Mouse (Mus musculus) liver, embryonic 14.5 days (tissue): ENCODE results near the gene Vars.

Source experiments
- CTCF ChIP-seq: IDR thresholded peaks from 2 replicates; pipeline ENCODE4 v1.5.1; 2016; ENCODE audit warnings: antibody characterized with exemption, low read depth, control low read depth
- EP300 ChIP-seq: IDR thresholded peaks from 2 replicates; pipeline ENCODE4 v1.6.1; 2016; ENCODE audit warnings: antibody characterized with exemption, low read depth

DNA sequence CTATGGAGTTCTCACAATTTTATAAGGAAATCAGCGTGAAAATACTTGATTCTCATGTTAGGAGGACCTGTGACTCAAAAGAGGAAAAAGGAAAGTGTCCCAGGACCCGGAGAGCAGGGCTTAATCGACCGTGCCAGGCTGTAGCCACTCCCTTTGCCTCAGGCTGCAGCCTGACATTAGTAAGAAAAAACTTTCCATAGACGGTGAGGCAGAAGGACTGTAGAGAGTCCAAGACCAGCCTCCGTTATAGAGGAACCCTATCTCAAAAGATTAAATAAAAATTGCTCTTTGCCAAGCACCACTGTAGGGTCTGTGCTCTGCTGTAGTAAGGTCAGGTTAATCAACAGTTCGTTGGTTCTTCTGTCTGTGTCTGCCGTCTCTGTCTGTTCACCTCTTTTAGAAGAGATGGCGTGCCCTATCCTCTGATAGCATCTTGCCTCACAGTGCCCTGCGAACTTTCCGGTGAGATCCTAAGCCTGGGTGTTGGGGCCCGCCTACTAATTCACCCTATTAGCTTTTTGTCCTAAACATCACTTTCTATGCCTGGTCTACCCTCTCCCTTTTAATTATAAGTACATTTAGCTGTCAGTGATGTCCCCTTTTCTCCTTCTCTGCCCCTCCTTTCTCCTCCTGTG is 40.8 kb upstream of the Vars start:
- no peak for TF ChIP-seq EP300
- no peak for TF ChIP-seq CTCF
